Mouse (Mus musculus): ENCODE data around the gene Idh3b.

DNA sequence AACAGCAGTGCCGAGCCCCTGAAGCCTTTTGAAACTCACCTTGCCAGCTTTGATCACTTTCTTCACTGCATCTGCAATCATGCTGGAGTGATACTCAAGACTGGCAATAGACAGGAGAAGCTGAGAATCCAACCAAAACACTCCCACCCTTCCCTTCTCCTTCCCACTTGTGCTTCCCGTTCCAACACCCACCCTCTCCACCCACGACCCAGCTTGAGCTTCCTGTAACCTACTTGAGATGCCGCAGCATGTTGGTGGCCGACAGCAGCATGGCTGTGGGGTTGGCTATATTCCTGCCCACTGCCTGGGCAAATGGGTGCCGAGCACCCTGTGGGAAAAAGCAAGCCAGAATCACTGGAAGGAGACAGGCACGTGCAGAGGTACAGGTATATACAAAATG, 4.1 kb downstream of the Idh3b start:
- TF ChIP-seq POLR2A (IDR thresholded peaks at IDR 0.05; ENCODE audit: low read depth, low read length) (no peak), UBTF (IDR thresholded peaks at IDR 0.05; ENCODE audit: low read depth, low read length) (no peak), SIN3A (IDR thresholded peaks at IDR 0.05; ENCODE audit: low read length) (no peak), JUND (conservative IDR thresholded peaks at IDR 0.05; ENCODE audit: low read depth, low read length) (no peak), E2F4 (IDR thresholded peaks at IDR 0.05; ENCODE audit: insufficient replicate concordance, low read depth, low read length) (no peak), EP300 (IDR thresholded peaks at IDR 0.05; ENCODE audit: low read length) (no peak), CTCF (conservative IDR thresholded peaks at IDR 0.05 in 1 of 2, IDR thresholded peaks at IDR 0.05 in 1 of 2; ENCODE audit: low read depth in 2 of 2, low read length in 2 of 2) (no peak)
